Mouse (Mus musculus) embryo, embryonic 9.5 days (tissue): ENCODE measurements around the gene Srsf5.
A peak's percentile ranks its signal among the peaks of the same experiment; 100 is the strongest.
"Not testable (repeated sequence)": the region's sequence is repeated elsewhere in the genome, so short reads cannot be mapped to it uniquely, and the experiment has no call there.

ENCODE experiments used
- DNase-seq: peaks from one replicate; pipeline ENCODE4 v3.0.0-alpha.2; 2017; ENCODE audit errors: extremely low spot score

The Srsf5 gene

GRCm38 (mm10) chr12:80948202-80948601 lies 2.9 kb downstream of the Srsf5 start:
- DNase-seq: no peak

- not testable (repeated sequence) for DNase-seq
Measured at GRCm38 (mm10) chr12:80949603-80950002, 4.3 kb downstream of the Srsf5 start.

- no peak for DNase-seq
Measured at GRCm38 (mm10) chr12:80951640-80952219, 6.4 kb downstream of the Srsf5 start.

GRCm38 (mm10) chr12:80952526-80952925 lies 7.2 kb downstream of the Srsf5 start:
- DNase-seq: no peak

GRCm38 (mm10) chr12:80956039-80956438 lies 10.7 kb downstream of the Srsf5 start:
- DNase-seq: no peak

- no peak for DNase-seq
Measured at GRCm38 (mm10) chr12:80957961-80958360, 12.7 kb downstream of the Srsf5 start.

GRCm38 (mm10) chr12:80962566-80962965 lies 17.3 kb downstream of the Srsf5 start:
- no peak for DNase-seq

- no peak for DNase-seq
Measured at GRCm38 (mm10) chr12:80966059-80966838, 20.9 kb downstream of the Srsf5 start.

- no peak for DNase-seq
Measured at GRCm38 (mm10) chr12:80967918-80968317, 22.6 kb downstream of the Srsf5 start.

- no peak for DNase-seq
Measured at GRCm38 (mm10) chr12:80968605-80969004, 23.3 kb downstream of the Srsf5 start, which contains the start of gene Slc10a1. Gene Slc10a1, minus strand, starts transcription at chr12:80968705.

GRCm38 (mm10) chr12:80970181-80970705 lies 24.9 kb downstream of the Srsf5 start:
- no peak for DNase-seq

GRCm38 (mm10) chr12:80971756-80972155 lies 26.5 kb downstream of the Srsf5 start:
- no peak for DNase-seq

- DNase-seq: no peak
Measured at GRCm38 (mm10) chr12:80975939-80976671, 30.8 kb downstream of the Srsf5 start.

GRCm38 (mm10) chr12:80982326-80982725 lies 37.0 kb downstream of the Srsf5 start:
- peak; percentile 77 for DNase-seq

- no peak for DNase-seq
Measured at GRCm38 (mm10) chr12:80983695-80984094, 38.4 kb downstream of the Srsf5 start.

GRCm38 (mm10) chr12:80986628-80987027 lies 41.3 kb downstream of the Srsf5 start:
- DNase-seq: no peak

- no peak for DNase-seq
Measured at GRCm38 (mm10) chr12:80988286-80988685, 43.0 kb downstream of the Srsf5 start.

GRCm38 (mm10) chr12:80990901-80991445 lies 45.7 kb downstream of the Srsf5 start:
- DNase-seq: no peak

- DNase-seq: no peak
Measured at GRCm38 (mm10) chr12:80991806-80992205, 46.5 kb downstream of the Srsf5 start.

GRCm38 (mm10) chr12:80992540-80993122 lies 47.3 kb downstream of the Srsf5 start:
- DNase-seq: no peak

- DNase-seq: no peak
Measured at GRCm38 (mm10) chr12:80993773-80994172, 48.5 kb downstream of the Srsf5 start.

- no peak for DNase-seq
Measured at GRCm38 (mm10) chr12:80995326-80995725, 50.0 kb downstream of the Srsf5 start.
